Mouse (Mus musculus) limb, embryonic 10.5 days (tissue): ENCODE measurements around the gene Chpf2. TPM values are rescaled to one million over a fixed set of nuclear protein-coding genes. Genes with fewer than 3 reads are reported as not detected.
"Not testable (repeated sequence)": the region's sequence is repeated elsewhere in the genome, so short reads cannot be mapped to it uniquely, and the experiment has no call there.

ENCODE experiments used
- DNase-seq: peaks from one replicate; pipeline ENCODE4 v3.0.0-alpha.2; 2017; ENCODE audit warnings: low spot score
- H3K27ac ChIP-seq: fragments of 300-500 bp; sonication (generic); 2 replicates; pipeline ENCODE4 v1.5.1; 2016; ENCODE audit warnings: mild to moderate bottlenecking
- H3K27me3 ChIP-seq: fragments of 300-500 bp; sonication (generic); 2 replicates; pipeline ENCODE4 v1.6.1; 2016; ENCODE audit warnings: low read depth, mild to moderate bottlenecking; ENCODE audit not compliant: poor library complexity, severe bottlenecking
- H3K36me3 ChIP-seq: fragments of 300-500 bp; sonication (generic); 2 replicates; pipeline ENCODE4 v1.6.1; 2016; ENCODE audit warnings: mild to moderate bottlenecking, moderate library complexity
- H3K4me1 ChIP-seq: fragments of 300-500 bp; sonication (generic); 2 replicates; pipeline ENCODE4 v1.6.1; 2016
- H3K4me3 ChIP-seq: fragments of 300-500 bp; sonication (generic); 2 replicates; pipeline ENCODE4 v1.5.1; 2016; ENCODE audit warnings: mild to moderate bottlenecking, moderate library complexity
- H3K9me3 ChIP-seq: fragments of 300-500 bp; sonication (generic); replicated peaks from 2 replicates; pipeline ENCODE4 v1.6.1; 2016; ENCODE audit warnings: mild to moderate bottlenecking
- WGBS: fragments of 180-500 bp; shearing (Covaris S2); methylation state at CpG from one replicate; pipeline ENCODE4 v1.1.7; 2016; 5-methylcytosine and 5-hydroxymethylcytosine counted together
- polyA plus RNA-seq: library from polyadenylated mRNA; unstranded; fragments of >200 nt; fragmentation: Nextera tagmentation; extraction: Ambion mirVana; gene quantifications from 2 replicates; pipeline ENCODE4 v1.2.1, GENCODE M21; 2016

Chpf2 gene
- 15.1 and 19.0 TPM in 2 replicates for polyA plus RNA-seq

DNA sequence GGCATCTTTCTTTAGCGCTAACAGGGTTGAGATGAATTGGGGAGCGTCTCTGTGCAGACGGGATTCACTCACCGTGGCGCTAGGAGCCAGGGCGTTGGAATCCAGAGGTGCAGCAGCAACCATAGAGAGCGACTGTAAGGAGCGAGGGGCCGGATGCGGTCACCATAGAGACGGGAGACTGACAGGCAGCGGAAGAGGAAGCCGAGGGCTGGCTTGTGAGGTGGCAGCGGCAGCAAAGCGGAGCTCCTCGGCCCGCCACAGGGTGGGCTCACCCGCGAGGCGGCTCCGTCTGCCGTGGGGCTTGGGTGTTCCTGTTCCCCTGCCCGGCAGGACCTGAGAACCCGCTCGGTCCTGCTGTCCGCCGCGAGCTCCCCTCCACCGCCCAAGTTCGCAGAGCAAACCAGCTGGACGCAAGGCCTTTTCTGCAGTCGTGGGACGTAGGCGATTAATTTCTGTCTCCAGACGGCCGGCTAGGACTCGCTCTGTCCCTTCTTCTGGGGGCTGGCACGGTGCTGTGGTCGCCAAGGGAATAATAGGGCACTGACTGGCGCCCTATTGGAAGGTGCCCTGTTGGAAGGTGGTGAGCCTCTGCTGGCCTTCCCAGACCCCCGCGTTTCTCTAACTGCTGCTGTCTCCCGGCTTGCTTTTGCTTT lies at the start of gene Chpf2:
Chpf2 (plus strand) TSS at position 195 of the 653 bp plus-strand sequence.
- WGBS: under 1% methylated on average over 43 of the region's 43 CpGs
- H3K27ac ChIP-seq: peak within 1 kb of the TSS; percentile 84
- peak; percentile 92 for DNase-seq

DNA sequence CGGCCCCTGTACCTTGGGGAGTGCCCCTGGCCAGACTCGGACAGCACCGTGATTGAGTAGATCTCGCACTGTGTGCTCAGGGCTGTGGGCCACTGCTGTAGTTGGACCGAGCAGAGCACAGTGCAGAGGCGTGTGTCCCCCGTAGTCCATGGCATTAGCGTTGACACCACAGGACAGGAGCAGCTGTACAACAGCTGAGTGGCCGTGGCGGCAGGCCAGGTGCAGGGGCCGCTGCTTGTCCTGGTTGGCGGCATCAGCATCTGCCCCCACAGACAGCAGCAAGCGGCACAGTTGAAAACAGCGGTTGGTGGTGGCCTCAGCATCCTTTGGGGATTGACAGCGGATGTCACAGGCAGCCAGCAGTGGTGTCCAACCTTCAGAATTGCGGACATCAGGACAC lies 48.9 kb upstream of the Chpf2 start:
- 73% methylated on average over 16 of the region's 16 CpGs for WGBS
- DNase-seq: no peak

More for the DNA sequence above, at the start of gene Chpf2:
- peaks cover 12% of the 10 kb centered on the region for H3K27me3 ChIP-seq
- H3K9me3 ChIP-seq: no peaks in the 10 kb centered on the region
- peaks cover 40% of the 10 kb centered on the region for H3K4me1 ChIP-seq
- peaks cover 40% of the 10 kb centered on the region for H3K36me3 ChIP-seq
- peak within 1 kb of the TSS; percentile 89 for H3K4me3 ChIP-seq

DNA sequence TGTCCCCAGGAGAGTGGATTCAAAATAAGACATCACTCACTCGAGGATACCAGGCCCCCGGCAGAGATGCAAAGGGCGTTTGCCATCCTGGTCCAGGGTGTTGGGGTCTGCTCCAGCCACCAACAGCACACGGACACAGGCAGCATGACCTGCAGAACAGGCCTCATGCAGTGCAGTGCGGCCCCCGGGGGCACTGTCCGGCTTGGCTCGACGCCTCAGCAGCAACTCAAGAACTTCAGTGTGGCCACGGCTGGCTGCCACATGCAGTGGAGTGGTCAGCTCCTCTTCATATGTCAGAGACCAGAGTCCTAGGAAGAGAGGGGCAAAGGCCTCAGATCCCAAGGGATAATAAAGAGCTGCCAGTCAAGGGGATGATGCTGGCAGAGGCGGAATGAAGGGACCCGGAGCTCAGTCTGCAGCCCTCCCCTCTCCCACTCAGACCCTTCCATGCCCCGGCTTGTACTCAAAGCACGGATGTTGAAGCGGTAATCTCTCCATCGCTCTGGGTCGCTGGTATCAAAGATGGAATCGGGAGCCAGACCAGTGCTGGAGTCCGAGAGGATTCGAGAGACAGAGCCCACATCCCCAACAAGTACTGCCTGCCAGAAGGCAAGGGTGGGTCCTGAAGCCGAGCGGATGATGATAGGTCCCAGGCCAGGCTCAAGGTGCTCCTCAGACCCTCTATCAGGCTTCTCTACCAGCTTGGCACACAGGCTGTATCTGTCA lies 46.8 kb upstream of the Chpf2 start:
- WGBS: 83% methylated on average over 22 of the region's 22 CpGs
- H3K27ac ChIP-seq: no peak overlapping the region
- peaks cover 51% of the 10 kb centered on the region for H3K27me3 ChIP-seq
- DNase-seq: no peak
- H3K4me1 ChIP-seq: peaks cover 18% of the 10 kb centered on the region
- H3K36me3 ChIP-seq: no peaks in the 10 kb centered on the region
- H3K4me3 ChIP-seq: no peak overlapping the region
- H3K9me3 ChIP-seq: no peaks in the 10 kb centered on the region

More for the DNA sequence above, 48.9 kb upstream of the Chpf2 start:
- Histone ChIP-seq H3K36me3 (no peaks in the 10 kb centered on the region), H3K4me3 (no peak overlapping the region), H3K4me1 (peaks cover 25% of the 10 kb centered on the region), H3K27ac (no peak overlapping the region), H3K9me3 (no peaks in the 10 kb centered on the region), H3K27me3 (peaks cover 71% of the 10 kb centered on the region)

DNA sequence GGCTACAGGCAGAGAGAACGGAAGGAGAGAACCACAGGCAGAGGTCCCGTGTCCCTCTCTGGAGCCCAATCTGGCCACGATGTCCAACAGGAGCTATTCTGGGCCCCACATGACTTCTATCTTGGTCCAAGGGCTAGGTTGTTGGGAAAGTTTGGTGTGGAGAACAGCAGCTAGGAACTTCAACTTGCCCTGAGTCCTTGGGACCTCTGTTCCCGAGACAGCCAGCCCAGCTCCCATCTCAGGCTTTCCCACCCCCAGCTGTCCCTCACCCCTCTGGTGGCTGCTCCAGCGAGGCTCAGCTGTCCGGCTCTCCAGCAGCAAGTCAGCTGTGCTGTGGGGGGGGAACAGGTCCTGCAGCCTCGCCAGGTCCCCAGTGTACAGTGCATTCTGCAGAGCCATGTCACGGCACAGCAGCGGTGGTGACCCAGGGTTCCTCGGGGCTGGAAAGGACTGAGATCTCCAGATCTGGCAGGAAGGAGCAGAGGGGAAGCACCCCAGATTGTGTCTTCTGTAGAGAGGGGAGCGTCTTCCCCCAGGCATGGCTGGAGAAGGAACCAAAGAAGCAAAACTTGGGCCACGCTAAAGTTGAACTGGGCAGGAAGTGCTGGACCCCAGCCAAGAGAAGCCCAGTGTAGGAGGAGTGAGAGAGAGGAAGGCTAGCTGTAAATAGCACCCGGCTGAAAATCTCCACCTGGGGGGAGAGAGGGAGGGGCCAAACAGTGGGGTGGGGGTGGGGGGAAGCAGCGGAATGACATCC lies 46.0 kb upstream of the Chpf2 start, which contains the start of gene Asb10:
Asb10 (minus strand) TSS at position 592 of the 757 bp plus-strand sequence.
- Histone ChIP-seq H3K27ac (no peak within 1 kb of the TSS; the same call in none of the 2 replicates), H3K27me3 (peaks cover 51% of the 10 kb centered on the region), H3K9me3 (no peaks in the 10 kb centered on the region), H3K4me1 (peaks cover 18% of the 10 kb centered on the region), H3K4me3 (peak within 1 kb of the TSS; percentile 24; the same call in 1 of the 2 replicates), H3K36me3 (no peaks in the 10 kb centered on the region)
- DNase-seq: no peak
- WGBS: 41% methylated on average over 14 of the region's 14 CpGs

DNA sequence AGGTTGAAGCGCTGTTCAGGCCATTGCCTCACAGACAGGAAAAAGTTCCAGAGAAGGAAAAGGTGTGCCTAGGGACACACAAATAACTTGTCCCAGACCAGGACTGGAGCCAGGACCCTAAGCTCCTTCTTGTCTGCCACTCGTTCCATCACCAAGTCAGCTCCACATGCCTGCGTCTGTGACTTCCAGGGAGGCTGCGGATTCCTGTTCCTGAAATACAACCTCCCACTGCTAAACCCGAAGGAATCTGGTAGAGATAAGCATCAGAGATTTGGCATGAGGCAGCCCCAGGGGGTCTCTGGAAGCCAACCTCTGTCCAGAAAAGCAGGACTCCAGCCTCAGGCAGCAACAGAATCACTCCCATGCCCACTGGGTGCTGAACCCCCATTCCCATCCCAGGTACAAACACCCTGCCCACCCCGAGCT lies 45.4 kb upstream of the Chpf2 start:
- 30% methylated on average over 6 of the region's 6 CpGs for WGBS
- peaks cover 51% of the 10 kb centered on the region for H3K27me3 ChIP-seq
- H3K9me3 ChIP-seq: no peaks in the 10 kb centered on the region
- no peak overlapping the region; the same call in 1 of the 2 replicates for H3K27ac ChIP-seq
- no peak for DNase-seq
- H3K36me3 ChIP-seq: no peaks in the 10 kb centered on the region
- peaks cover 18% of the 10 kb centered on the region for H3K4me1 ChIP-seq
- no peak overlapping the region; the same call in 1 of the 2 replicates for H3K4me3 ChIP-seq

DNA sequence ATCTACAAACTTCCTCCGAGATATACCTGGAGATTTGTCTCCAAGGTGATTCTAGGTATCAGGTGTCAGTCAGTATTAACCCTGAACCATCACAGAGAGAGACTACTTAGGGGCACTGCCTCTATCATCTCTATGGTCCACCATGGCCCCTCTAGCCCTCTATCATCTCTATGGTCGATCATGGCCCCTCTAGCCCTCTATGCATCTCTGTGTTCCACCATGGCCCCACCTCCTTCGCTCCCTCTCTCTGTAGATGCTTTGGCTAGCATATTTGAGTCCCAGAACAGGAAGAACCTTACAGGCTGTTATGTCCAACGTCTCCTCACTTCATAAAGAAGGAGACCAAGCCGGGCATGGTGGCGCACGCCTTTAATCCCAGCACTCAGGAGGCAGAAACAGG lies 43.9 kb upstream of the Chpf2 start:
- no peak for DNase-seq
- WGBS: 78% methylated on average over 7 of the region's 7 CpGs
- Histone ChIP-seq H3K27ac (no peak overlapping the region), H3K27me3 (peaks cover 38% of the 10 kb centered on the region), H3K4me1 (peaks cover 15% of the 10 kb centered on the region), H3K4me3 (no peak overlapping the region), H3K9me3 (no peaks in the 10 kb centered on the region), H3K36me3 (no peaks in the 10 kb centered on the region)

DNA sequence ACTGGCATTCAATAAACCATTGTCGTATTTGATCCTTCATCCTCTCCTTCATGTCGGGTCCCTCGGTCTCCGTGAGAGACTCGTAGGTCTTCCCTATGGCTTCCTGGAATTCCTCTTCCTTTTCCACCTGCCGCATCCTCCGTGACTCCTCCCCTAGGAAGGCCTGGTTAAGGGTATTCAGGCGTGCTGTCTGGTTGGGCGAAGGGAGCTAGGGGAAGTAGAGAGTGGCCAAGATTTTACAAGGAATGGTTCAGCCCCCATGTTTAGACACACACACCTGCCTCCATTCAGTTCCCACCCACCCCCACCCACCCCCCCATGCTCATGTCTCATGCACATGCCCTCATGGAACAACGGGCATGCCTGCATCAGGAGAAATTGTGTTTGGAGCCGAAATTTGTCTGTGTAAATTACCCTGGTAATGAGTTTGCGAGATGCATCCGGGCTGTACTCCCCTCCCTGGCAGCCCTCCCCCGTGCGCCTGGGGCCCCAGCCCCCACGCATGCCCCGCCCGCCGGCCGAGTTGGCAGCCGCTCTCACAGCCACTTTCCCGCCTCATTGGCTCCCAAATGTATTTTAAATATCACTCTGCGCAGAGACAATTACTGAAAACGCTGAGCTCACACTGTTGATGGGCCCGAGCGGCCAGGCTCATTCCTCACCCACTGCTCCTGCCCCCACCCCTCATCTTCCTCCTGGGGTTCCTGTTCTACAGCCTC lies 35.8 kb upstream of the Chpf2 start:
- Histone ChIP-seq H3K4me3 (peak overlapping the region; percentile 37), H3K36me3 (no peaks in the 10 kb centered on the region), H3K27me3 (peaks cover 42% of the 10 kb centered on the region), H3K9me3 (no peaks in the 10 kb centered on the region), H3K27ac (peak overlapping the region; percentile 10; the same call in 1 of the 2 replicates), H3K4me1 (peaks cover 38% of the 10 kb centered on the region)
- no peak for DNase-seq
- WGBS: 42% methylated on average over 26 of the region's 26 CpGs

DNA sequence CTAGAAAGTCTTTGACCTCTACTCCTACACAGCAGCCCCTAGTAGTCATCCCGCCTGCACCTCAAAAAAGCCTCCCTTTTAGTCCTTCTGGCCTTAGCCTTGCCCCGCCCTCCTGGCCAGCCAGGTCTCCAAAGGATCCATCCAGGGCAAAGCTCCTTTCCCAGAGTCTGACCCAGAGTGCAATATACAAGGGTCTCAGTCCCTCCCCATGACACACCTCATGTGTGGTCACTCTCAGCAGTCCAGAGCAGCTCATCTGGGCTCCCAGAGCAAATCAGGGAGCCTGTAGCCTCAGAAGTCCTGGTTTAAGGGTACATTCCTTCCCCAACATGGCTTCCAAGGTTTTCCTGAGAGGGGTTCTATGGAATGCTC lies 35.2 kb upstream of the Chpf2 start:
- H3K4me1 ChIP-seq: peaks cover 38% of the 10 kb centered on the region
- H3K27me3 ChIP-seq: peaks cover 42% of the 10 kb centered on the region
- no peaks in the 10 kb centered on the region for H3K36me3 ChIP-seq
- whole genome bisulfite sequencing: 50% methylated on average over 2 of the region's 2 CpGs
- peak overlapping the region; percentile 10; the same call in 1 of the 2 replicates for H3K27ac ChIP-seq
- DNase-seq: no peak
- peak overlapping the region; percentile 37 for H3K4me3 ChIP-seq
- no peaks in the 10 kb centered on the region for H3K9me3 ChIP-seq

DNA sequence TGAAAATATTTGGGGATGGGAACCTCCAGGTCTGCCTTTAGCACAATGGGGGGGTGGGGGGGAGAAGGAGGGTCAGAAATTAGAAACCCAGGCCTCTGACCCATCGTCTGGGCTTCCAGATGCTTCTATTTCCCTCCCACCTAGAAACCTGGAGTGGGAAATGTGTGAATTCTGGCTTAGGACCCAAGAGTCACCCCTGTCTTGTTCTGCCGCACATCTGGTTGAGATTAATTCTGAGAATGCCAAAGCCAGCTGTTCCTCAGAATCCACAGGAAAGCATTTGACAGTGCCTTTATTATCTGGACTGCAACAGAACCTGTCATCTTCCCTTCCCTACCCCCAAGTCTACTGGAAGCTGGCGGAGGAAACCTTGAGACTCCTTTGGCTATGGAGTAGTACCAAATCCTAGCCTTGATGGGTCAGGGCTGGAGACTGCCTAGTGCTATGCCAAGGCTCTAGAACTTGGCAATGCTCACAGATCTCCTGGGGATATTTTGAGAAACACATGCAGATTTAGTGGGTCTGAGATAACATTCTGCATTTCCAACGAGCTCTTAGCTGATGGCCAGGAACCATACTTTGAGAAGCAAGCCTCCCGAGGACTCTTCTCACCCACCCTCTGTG lies 32.8 kb upstream of the Chpf2 start:
- DNase-seq: no peak
- no peaks in the 10 kb centered on the region for H3K36me3 ChIP-seq
- peaks cover 38% of the 10 kb centered on the region for H3K4me1 ChIP-seq
- WGBS: 67% methylated on average over 5 of the region's 5 CpGs
- peaks cover 38% of the 10 kb centered on the region for H3K27me3 ChIP-seq
- no peak overlapping the region for H3K27ac ChIP-seq
- no peaks in the 10 kb centered on the region for H3K9me3 ChIP-seq
- H3K4me3 ChIP-seq: no peak overlapping the region

DNA sequence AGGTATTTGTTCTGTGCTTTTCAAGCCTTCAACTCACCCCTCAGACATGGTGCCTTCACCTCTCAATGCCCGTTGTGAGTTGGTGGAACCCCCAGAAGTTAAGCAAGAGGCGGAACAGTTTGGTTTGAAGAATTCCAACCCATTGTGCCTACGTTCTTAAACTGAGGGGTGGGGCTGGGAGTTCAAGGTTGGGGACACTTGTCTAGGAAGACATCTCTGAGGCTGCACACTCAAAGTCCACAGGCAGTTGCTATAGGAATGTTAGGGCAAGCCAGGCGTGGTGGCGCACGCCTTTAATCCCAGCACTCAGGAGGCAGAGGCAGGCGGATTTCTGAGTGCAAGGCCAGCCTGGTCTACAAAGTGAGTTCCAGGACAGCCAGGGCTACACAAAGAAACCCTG lies 31.2 kb upstream of the Chpf2 start:
- H3K9me3 ChIP-seq, H3K36me3 ChIP-seq, H3K27ac ChIP-seq, DNase-seq, H3K4me3 ChIP-seq: not testable (repeated sequence)
- H3K27me3 ChIP-seq: peaks cover 24% of the 10 kb centered on the region
- peaks cover 37% of the 10 kb centered on the region for H3K4me1 ChIP-seq
- WGBS: 90% methylated on average over 7 of the region's 7 CpGs

DNA sequence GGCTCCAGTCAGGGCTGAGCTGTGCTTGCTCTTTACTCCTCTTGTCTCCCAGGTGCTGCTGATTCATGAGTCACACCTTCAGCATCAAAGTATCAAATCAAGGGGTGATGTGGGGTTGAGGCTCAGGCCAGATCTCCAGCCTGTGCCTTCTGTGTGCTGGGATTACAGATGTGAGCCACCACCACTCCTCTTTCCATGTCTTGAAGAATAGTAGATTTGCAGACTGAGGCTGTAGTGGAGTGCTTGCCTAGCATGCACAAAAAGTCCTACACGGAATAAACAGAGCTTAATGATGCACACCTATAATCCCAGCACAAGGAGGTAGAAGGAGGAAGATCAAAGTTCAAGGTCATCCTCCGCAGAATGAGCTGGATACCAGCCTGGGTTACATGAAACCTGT lies 29.8 kb upstream of the Chpf2 start, which contains the start of gene 4931409K22Rik:
4931409K22Rik (minus strand) TSS at position 101 of the 400 bp plus-strand sequence.
- H3K27ac ChIP-seq: no peak within 1 kb of the TSS

DNA sequence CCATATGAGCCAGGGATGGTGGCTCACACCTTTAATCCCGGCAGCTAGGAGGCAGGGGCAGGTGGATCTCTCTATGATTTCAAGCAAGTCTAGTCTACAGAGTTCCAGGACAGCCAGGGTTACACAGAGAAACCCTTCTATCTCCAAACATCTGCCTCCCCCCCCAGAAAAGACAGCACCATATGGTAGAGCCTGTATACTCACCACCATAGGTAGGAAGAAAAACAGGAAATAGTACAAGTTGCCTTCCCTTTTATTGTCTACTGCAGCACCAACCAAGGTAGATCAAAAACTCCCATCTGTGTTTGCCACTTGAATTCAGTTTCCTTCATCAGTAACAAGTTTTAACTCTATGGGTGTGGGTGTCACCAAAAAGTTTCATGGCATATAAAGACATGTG lies 10.6 kb upstream of the Chpf2 start:
- H3K9me3 ChIP-seq: no peaks in the 10 kb centered on the region
- no peaks in the 10 kb centered on the region for H3K27me3 ChIP-seq
- no peak for DNase-seq
- peak overlapping the region; percentile 89 for H3K4me3 ChIP-seq
- H3K4me1 ChIP-seq: peaks cover 16% of the 10 kb centered on the region
- no peak overlapping the region for H3K27ac ChIP-seq
- H3K36me3 ChIP-seq: peaks cover 50% of the 10 kb centered on the region
- WGBS: 98% methylated on average over 1 of the region's 1 CpGs

More for the DNA sequence above, 29.8 kb upstream of the Chpf2 start, which contains the start of gene 4931409K22Rik:
- 69% methylated on average over 2 of the region's 2 CpGs for WGBS
- no peaks in the 10 kb centered on the region for H3K36me3 ChIP-seq
- H3K4me3 ChIP-seq: no peak within 1 kb of the TSS
- H3K9me3 ChIP-seq: no peaks in the 10 kb centered on the region
- H3K4me1 ChIP-seq: peaks cover 23% of the 10 kb centered on the region
- no peak for DNase-seq
- peaks cover 11% of the 10 kb centered on the region for H3K27me3 ChIP-seq
